ENCODE assay signal across 9 mouse cellular contexts in the genomic region with DNA sequence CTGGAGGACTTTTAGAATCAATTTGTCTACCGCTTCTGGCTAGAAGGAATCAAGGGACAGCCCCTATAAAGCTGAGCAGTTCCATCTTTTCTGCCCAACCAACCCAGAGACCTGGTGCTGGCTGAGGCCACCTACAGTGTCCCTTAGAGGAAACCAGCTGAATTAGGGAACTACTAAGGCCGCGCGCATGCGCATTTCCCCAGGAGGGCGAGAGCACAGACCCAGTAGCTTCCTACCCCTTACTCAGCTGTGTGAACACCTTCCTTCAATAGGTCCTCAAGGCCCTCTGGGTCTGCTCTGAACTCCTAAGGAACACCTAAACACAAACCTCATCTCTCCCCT. TPM values are rescaled to one million over a fixed set of nuclear protein-coding genes. Genes with fewer than 3 reads are reported as not detected.
DNase-seq lines count a peak whose midpoint lies in the region; ATAC-seq and TF ChIP-seq lines count a peak whose summit lies in the region.
"Had no signal": no experiment of that assay in that cellular context is flagged by ENCODE, and none has a peak within 500 bp of the region (broad histone marks: within the 10 kb centered on the region; RNA-seq: fewer than 3 reads in every experiment).

No protein-coding gene starts in this region.

- peak overlapping the region; percentile 88 for H3K4me2 ChIP-seq in heart, embryonic 13.5 days
- H3K4me2 ChIP-seq in liver, postnatal 0 days (ENCODE audit: low read depth, low read length), result peak overlapping the region; percentile 93

- DNase-seq in layer of hippocampus, adult 11-12 months (ENCODE audit: low spot score), result peak; percentile 79
- no peak for DNase-seq in layer of hippocampus, adult 9-10 months (ENCODE audit: low spot score)
- peak; percentile 69 for DNase-seq in embryo, embryonic 9.5 days (ENCODE audit: extremely low spot score)
- peak; percentile 70 for DNase-seq in kidney, postnatal 10 days
- DNase-seq in liver, postnatal 0 days, result peak; percentile 81
- peak; percentile 62 for DNase-seq in neural tube, embryonic 10.5 days (ENCODE audit: extremely low spot score, low spot score)
- DNase-seq in thymus, postnatal 0 days (ENCODE audit: low spot score), result peak; percentile 86

- no peak for TF ChIP-seq EP300 in liver, postnatal 0 days (IDR thresholded peaks at IDR 0.05; ENCODE audit: low read depth)

- peaks cover 36% of the 10 kb centered on the region for H3K4me1 ChIP-seq in heart, embryonic 13.5 days
- H3K4me1 ChIP-seq in liver, postnatal 0 days (ENCODE audit: insufficient read depth), result peaks cover 26% of the 10 kb centered on the region

- ATAC-seq in heart, embryonic 13.5 days (ENCODE audit: extremely low read depth, insufficient number of reproducible peaks, low FRiP score, low TSS enrichment), result no peak
- peak; percentile 26 for ATAC-seq in liver, postnatal 0 days

- no peak for TF ChIP-seq CTCF in liver, postnatal 0 days (IDR thresholded peaks at IDR 0.05; ENCODE audit: low read depth)

- peak overlapping the region; percentile 90 for H3K27ac ChIP-seq in heart, embryonic 13.5 days (replicated peaks)
- peak overlapping the region; percentile 94 for H3K27ac ChIP-seq in liver, postnatal 0 days (ENCODE audit: low read depth)

- peak overlapping the region; percentile 92 for H3K9ac ChIP-seq in heart, embryonic 13.5 days
- peak overlapping the region; percentile 35 for H3K9ac ChIP-seq in liver, postnatal 0 days (replicated peaks)

- no peaks in the 10 kb centered on the region for H3K9me3 ChIP-seq in heart, embryonic 13.5 days
- no peaks in the 10 kb centered on the region for H3K9me3 ChIP-seq in liver, postnatal 0 days (ENCODE audit: low read length)

- 1% methylated on average over 6 of the region's 6 CpGs for WGBS in heart, embryonic 13.5 days
- 4% methylated on average over 6 of the region's 6 CpGs for WGBS in liver, postnatal 0 days (ENCODE audit: insufficient replicate concordance)

- H3K27me3 ChIP-seq in heart, embryonic 13.5 days (replicated peaks), result no peaks in the 10 kb centered on the region
- no peaks in the 10 kb centered on the region for H3K27me3 ChIP-seq in liver, postnatal 0 days (ENCODE audit: insufficient read depth, low read length)
- H3K27me3 ChIP-seq: Patski had no signal

- peak overlapping the region; percentile 78 for H3K4me3 ChIP-seq in heart, embryonic 13.5 days
- peak overlapping the region; percentile 66 for H3K4me3 ChIP-seq in liver, postnatal 0 days (ENCODE audit: low read depth, low read length)

- peaks cover 42% of the 10 kb centered on the region for H3K36me3 ChIP-seq in heart, embryonic 13.5 days
- peaks cover 37% of the 10 kb centered on the region for H3K36me3 ChIP-seq in liver, postnatal 0 days (replicated peaks; ENCODE audit: insufficient read depth, low read length)

RNA-seq across cellular contexts. Expression of a gene that starts 1.3 kb away (rescaled TPM):
- 41.1 and 46.1 TPM in 2 replicates for polyA plus RNA-seq in heart, embryonic 13.5 days (2015; fragmentation: Nextera tagmentation; extraction: Ambion mirVana)
- polyA plus RNA-seq in liver, postnatal 0 days (2015; fragmentation: Nextera tagmentation; extraction: Ambion mirVana), result 13.1 and 15.7 TPM in 2 replicates
- 81.7 and 87.2 TPM in 2 replicates for polyA plus RNA-seq in thymus, postnatal 0 days (2015; fragmentation: Nextera tagmentation; extraction: Ambion mirVana)

RNA-seq across cellular contexts. Expression of a gene that starts 6.1 kb away (rescaled TPM):
- 20.4 and 23.6 TPM in 2 replicates for polyA plus RNA-seq in heart, embryonic 13.5 days (2015; fragmentation: Nextera tagmentation; extraction: Ambion mirVana)
- 5.2 and 8.2 TPM in 2 replicates for polyA plus RNA-seq in liver, postnatal 0 days (2015; fragmentation: Nextera tagmentation; extraction: Ambion mirVana)
- 39.5 and 40.6 TPM in 2 replicates for polyA plus RNA-seq in thymus, postnatal 0 days (2015; fragmentation: Nextera tagmentation; extraction: Ambion mirVana)

RNA-seq across cellular contexts. Expression of a gene that starts 10.9 kb away (rescaled TPM):
- polyA plus RNA-seq in heart, embryonic 13.5 days (2015; fragmentation: Nextera tagmentation; extraction: Ambion mirVana), result 1.3 and 1.6 TPM in 2 replicates
- polyA plus RNA-seq in liver, postnatal 0 days (2015; fragmentation: Nextera tagmentation; extraction: Ambion mirVana), result 0.54 and 0.71 TPM in 2 replicates
- polyA plus RNA-seq in thymus, postnatal 0 days (2015; fragmentation: Nextera tagmentation; extraction: Ambion mirVana), result 3.0 and 3.3 TPM in 2 replicates

RNA-seq across cellular contexts. Expression of a gene that starts 15.9 kb away (rescaled TPM):
- 47.5 and 49.4 TPM in 2 replicates for polyA plus RNA-seq in heart, embryonic 13.5 days (2015; fragmentation: Nextera tagmentation; extraction: Ambion mirVana)
- polyA plus RNA-seq in liver, postnatal 0 days (2015; fragmentation: Nextera tagmentation; extraction: Ambion mirVana), result 12.5 and 14.0 TPM in 2 replicates
- 57.4 and 64.5 TPM in 2 replicates for polyA plus RNA-seq in thymus, postnatal 0 days (2015; fragmentation: Nextera tagmentation; extraction: Ambion mirVana)

RNA-seq across cellular contexts. Expression of a gene that starts 24.5 kb away (rescaled TPM):
- polyA plus RNA-seq in heart, embryonic 13.5 days (2015; fragmentation: Nextera tagmentation; extraction: Ambion mirVana), result 160 and 179 TPM in 2 replicates
- polyA plus RNA-seq in liver, postnatal 0 days (2015; fragmentation: Nextera tagmentation; extraction: Ambion mirVana), result 81.7 and 93.9 TPM in 2 replicates
- 190 and 230 TPM in 2 replicates for polyA plus RNA-seq in thymus, postnatal 0 days (2015; fragmentation: Nextera tagmentation; extraction: Ambion mirVana)
